Mouse (Mus musculus) megakaryocyte-erythroid progenitor cell, adult 5-6 weeks (primary cell): ENCODE results near the gene Cmya5. TPM values are rescaled to one million over a fixed set of nuclear protein-coding genes. Genes with fewer than 3 reads are reported as not detected.
A peak's percentile ranks its signal among the peaks of the same experiment; 100 is the strongest.

Experiments used
- ATAC-seq: replicated peaks from 2 replicates; pipeline ENCODE4 v1.8.0; 2016; ENCODE audit warnings: mild to moderate bottlenecking, inconsistent platforms; ENCODE audit not compliant: severe bottlenecking, poor library complexity, low FRiP score, low TSS enrichment
- total RNA-seq, 2 experiments: library from RNA; stranded (forward) in 1 of 2; stranded (reverse) in 1 of 2; fragments of 200-1000, 215-1000 nt in 1 of 2; fragments of >200 nt in 1 of 2; fragmentation: Nextera tagmentation in 1 of 2; gene quantifications; 2 replicates each; pipeline ENCODE4 v1.2.3; 2014 to 2017

Cmya5 gene
- total RNA-seq, 2 experiments from 2014 or later, result 0.23 TPM; not detected in 1

- no peak for ATAC-seq
Observed at GRCm38 (mm10) chr13:93128961-93129360, 15.6 kb downstream of the Cmya5 start.

GRCm38 (mm10) chr13:93128111-93128860, 16.2 kb downstream of the Cmya5 start:
- ATAC-seq, result no peak

GRCm38 (mm10) chr13:93122321-93122720, 22.2 kb downstream of the Cmya5 start:
- ATAC-seq, result no peak

GRCm38 (mm10) chr13:93117241-93117640, 27.3 kb downstream of the Cmya5 start:
- ATAC-seq, result no peak

GRCm38 (mm10) chr13:93102340-93103090, 42.0 kb downstream of the Cmya5 start:
- no peak for ATAC-seq

GRCm38 (mm10) chr13:93098596-93098995, 45.9 kb downstream of the Cmya5 start:
- ATAC-seq, result no peak

GRCm38 (mm10) chr13:93096643-93097042, 47.9 kb downstream of the Cmya5 start:
- ATAC-seq, result no peak

GRCm38 (mm10) chr13:93095097-93095791, 49.3 kb downstream of the Cmya5 start:
- no peak for ATAC-seq

GRCm38 (mm10) chr13:93094204-93094935, 50.2 kb downstream of the Cmya5 start:
- no peak for ATAC-seq

- no peak for ATAC-seq
Observed at GRCm38 (mm10) chr13:93093697-93094096, 50.8 kb downstream of the Cmya5 start.

GRCm38 (mm10) chr13:93092916-93093429, 51.6 kb downstream of the Cmya5 start:
- no peak for ATAC-seq

GRCm38 (mm10) chr13:93091866-93092455, 52.6 kb downstream of the Cmya5 start:
- no peak for ATAC-seq

- no peak for ATAC-seq
Observed at GRCm38 (mm10) chr13:93091176-93091575, 53.3 kb downstream of the Cmya5 start.

GRCm38 (mm10) chr13:93089481-93089880, 55.0 kb downstream of the Cmya5 start:
- ATAC-seq, result no peak

- ATAC-seq, result no peak
Observed at GRCm38 (mm10) chr13:93085711-93086110, 58.8 kb downstream of the Cmya5 start.

GRCm38 (mm10) chr13:93082324-93082723, 62.2 kb downstream of the Cmya5 start:
- 0 out of 2 replicates have a peak, but pooled peaks have one; percentile 41 for ATAC-seq

- no peak for ATAC-seq
Observed at GRCm38 (mm10) chr13:93080859-93081258, 63.7 kb downstream of the Cmya5 start.

- ATAC-seq, result no peak
Observed at GRCm38 (mm10) chr13:93074147-93074641, 70.3 kb downstream of the Cmya5 start.

GRCm38 (mm10) chr13:93073595-93073994, 70.9 kb downstream of the Cmya5 start:
- ATAC-seq, result no peak
